Mouse (Mus musculus) CH12.LX (cell line): ENCODE measurements at regions not wholly inside any gene's neighbourhood (a gene's known extent, or its start where the extent isn't known, plus 50 kb on each side); places are given as distances from the start of the nearest gene placed in this dataset.

Experiments
- CHD2 ChIP-seq: IDR thresholded peaks from 2 replicates; pipeline ENCODE4 v1.6.1; 2011; ENCODE audit warnings: low read length, improper control_type of control experiment
- CTCF ChIP-seq, 2 experiments: IDR thresholded peaks in 1 of 2; conservative IDR thresholded peaks in 1 of 2; 2 replicates each; pipeline ENCODE4 v1.5.1; 2011 to 2012; ENCODE audit warnings: low read depth in 2 of 2, low read length in 2 of 2, improper control_type of control experiment in 1 of 2, inconsistent platforms in 1 of 2, mild to moderate bottlenecking in 1 of 2, moderate library complexity in 1 of 2
- EP300 ChIP-seq: IDR thresholded peaks from 2 replicates; pipeline ENCODE4 v1.6.1; 2011; ENCODE audit warnings: low read length, improper control_type of control experiment
- GABPA ChIP-seq: IDR thresholded peaks from 2 replicates; pipeline ENCODE4 v1.6.1; 2012; ENCODE audit warnings: low read depth, low read length, improper control_type of control experiment, inconsistent platforms; ENCODE audit not compliant: insufficient replicate concordance
- JUN ChIP-seq: IDR thresholded peaks from 2 replicates; pipeline ENCODE4 v1.6.1; 2011; ENCODE audit warnings: low read depth, mild to moderate bottlenecking, low read length, improper control_type of control experiment, moderate library complexity; ENCODE audit not compliant: insufficient read depth
- MYC ChIP-seq: IDR thresholded peaks from 2 replicates; pipeline ENCODE4 v1.6.1; 2011; ENCODE audit warnings: low read depth, mild to moderate bottlenecking, improper control_type of control experiment, low read length
- POLR2A ChIP-seq: IDR thresholded peaks from 2 replicates; pipeline ENCODE4 v1.6.1; 2011; ENCODE audit warnings: low read depth, mild to moderate bottlenecking, improper control_type of control experiment, low read length
- TBP ChIP-seq: conservative IDR thresholded peaks from 2 replicates; pipeline ENCODE4 v1.6.1; 2011; ENCODE audit warnings: low read depth, low read length, improper control_type of control experiment
- ZNF384 ChIP-seq: IDR thresholded peaks from 2 replicates; pipeline ENCODE4 v1.6.1; 2012; ENCODE audit warnings: low read depth, low read length, improper control_type of control experiment, inconsistent platforms

- TF ChIP-seq JUN (no peak), CHD2 (no peak), MYC (no peak), TBP (no peak), EP300 (no peak), GABPA (no peak), ZNF384 (no peak), CTCF (conservative IDR thresholded peaks at IDR 0.05 in 1 of 2, IDR thresholded peaks at IDR 0.05 in 1 of 2; ENCODE audit: low read depth in 2 of 2, low read length in 2 of 2) (no peak), POLR2A (no peak)
Measured at GRCm38 (mm10) chr3:52830101-52830500, 186.9 kb downstream of the Cog6 start.
